Mouse (Mus musculus) gastrocnemius, postnatal 36 days (tissue): ENCODE data around the gene 1700019D03Rik. TPM values are rescaled to one million over a fixed set of nuclear protein-coding genes. Genes with fewer than 3 reads are reported as not detected.
"Not testable (repeated sequence)": the region's sequence is repeated elsewhere in the genome, so short reads cannot be mapped to it uniquely, and the experiment has no call there.

Experiments
- DNase-seq, 2 experiments: peaks; one replicate each; pipeline ENCODE4 v3.0.0; 2022
- intact Hi-C: fragments of 180-260 bp; cut with DNase I; formaldehyde crosslinking; loops from one replicate; pipeline ENCODE4 v1.15.1; 2025
- total RNA-seq, 2 experiments: library from RNA; stranded (reverse); gene quantifications; 2 replicates each; pipeline ENCODE4 v1.2.3; 2021

The 1700019D03Rik gene
- total RNA-seq, 2 experiments from 2014 or later: 0.89 to 1.5 TPM

DNA sequence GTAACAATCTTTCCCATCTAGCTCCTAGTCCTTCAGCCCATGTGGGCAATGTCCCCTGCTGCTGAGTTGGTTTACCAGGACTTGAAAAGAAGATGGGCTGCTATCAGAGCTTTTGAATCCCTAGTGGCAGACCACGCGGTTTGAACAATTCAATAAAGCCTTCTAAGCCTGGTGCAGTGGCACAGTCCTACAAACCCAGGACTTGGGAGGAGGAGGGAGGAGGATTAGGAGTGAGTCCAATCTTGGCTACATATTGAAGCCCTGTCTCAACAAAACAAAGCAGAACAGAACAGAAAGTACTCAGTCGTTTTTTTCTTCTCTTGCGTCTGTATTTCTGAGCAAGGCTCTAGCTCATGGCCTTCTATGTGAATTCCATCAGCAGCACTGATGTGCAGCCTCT lies 63.2 kb downstream of the 1700019D03Rik start:
- no peak for DNase-seq
- intact Hi-C loops: no loop called here

DNA sequence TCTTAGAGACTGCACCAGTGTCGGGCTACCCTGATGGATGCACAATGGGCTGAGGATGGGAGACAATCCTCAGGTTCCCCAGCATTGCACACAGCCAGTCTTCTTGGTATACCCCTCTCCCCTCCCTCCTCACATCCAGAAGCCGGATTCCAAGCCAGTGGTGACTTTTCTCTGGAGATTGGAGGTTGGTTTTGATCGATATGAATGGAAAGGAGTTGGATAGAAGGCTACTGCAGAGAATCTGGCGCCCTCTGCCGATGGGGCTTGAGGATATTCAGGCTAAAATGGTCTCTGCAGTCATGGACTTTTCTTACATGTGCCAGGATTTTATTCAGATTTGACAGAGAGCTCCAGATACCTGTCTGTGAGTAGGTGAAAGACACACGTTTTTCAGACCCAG lies 64.9 kb downstream of the 1700019D03Rik start:
- intact Hi-C loops: no loop called here

DNA sequence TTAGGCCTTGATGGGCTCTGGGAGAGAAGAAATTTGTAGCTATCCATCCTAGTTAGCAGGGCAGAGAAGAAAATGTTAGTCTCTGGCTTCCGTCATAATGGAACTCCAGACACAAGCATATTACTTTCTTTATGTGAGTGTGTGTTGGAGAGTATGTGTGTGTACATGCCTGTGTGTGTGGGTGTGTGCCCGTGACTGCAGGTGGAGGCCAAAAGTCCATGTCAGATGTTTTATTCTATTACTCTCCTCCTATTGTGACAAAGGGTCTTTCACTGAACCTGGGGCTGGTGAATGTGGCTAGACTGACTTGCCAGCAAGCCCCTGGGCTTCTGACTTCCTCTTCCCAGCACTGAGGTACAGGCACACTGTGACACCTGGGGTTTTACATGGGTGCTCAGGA lies 65.5 kb downstream of the 1700019D03Rik start:
- intact Hi-C loops: no loop called here
- no peak for DNase-seq

More for the DNA sequence above, 64.9 kb downstream of the 1700019D03Rik start:
- DNase-seq: no peak

DNA sequence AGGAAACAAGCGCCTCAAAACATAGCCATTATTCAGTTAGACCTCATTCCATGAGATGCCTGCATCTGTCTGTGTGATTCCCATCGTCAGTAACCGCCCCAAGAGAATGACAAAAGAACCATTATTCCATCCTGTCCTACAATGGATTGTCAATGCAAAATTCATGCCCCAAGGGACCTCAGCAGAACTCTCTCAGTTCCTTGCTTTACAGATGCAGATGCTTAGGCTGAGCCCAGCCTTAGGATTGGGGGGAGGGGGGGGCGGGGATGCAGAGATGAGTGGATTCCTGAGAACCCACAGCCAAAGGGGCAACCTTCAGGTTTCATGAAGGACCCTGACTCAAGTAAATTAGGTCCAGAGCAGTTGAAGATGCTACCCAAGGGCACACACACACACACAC lies 66.4 kb downstream of the 1700019D03Rik start:
- DNase-seq: no peak
- intact Hi-C loops: no loop called here

DNA sequence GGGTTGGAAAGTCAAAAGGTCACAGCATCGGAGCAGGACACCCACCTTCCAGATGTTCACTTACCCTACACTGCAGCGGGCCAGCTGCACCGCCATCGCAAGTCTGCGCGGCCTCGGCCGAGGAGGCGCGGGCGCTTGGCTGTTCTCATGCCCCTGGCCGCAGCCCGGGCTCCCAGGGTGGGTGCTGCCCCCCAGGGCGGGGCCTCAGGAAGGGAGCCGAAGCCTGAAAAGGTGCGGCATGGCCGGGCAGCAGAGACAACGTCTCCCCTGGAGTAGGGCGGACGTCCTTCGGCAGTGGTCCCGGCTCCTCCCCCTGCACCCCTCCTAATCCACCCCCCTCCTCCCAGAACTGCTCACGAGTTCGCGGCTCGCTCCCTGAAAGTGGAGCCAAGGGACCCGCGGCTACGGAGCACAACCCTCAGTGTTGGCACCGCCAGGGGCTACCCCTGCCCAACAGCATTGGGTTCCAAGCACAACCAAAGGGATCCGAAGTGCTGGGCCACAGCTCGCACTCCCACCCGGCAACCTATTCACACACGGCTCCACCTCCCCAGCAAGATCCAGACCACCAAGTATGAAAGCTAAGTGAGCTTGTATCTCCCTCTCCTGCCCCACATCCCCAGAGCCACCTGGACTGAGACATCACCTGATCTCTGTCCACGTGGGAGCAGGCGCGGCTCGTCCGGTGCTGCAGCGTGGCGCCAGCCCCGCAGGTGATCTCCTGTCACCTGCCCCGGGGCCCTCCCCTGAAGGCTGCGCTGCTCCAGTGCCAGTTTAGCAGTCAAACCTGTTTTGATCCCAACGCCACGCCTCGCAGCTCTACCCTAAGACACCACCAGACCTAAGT lies 67.2 kb downstream of the 1700019D03Rik start:
- intact Hi-C loops: no loop called here
- peak in 1 of 2 experiments; percentile 6 for DNase-seq

DNA sequence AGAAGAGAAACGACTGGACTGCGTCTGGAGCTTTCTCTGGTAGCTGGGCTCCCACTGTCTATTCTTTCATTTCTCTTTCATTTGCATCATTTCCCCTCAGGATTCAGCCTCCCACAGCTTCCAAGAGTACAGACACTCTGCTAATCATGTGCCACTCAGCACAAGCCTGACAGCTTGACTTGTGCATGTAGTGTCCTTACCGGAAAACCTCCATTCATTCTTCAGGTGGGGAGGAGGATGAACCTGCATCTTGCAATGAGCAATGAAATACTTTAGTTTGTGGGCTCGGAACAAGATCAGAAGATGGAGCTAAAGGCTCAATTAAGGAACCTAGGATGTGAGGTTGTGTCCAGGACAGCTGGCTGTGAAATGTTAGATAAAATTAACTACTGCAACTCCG lies 67.8 kb downstream of the 1700019D03Rik start:
- intact Hi-C loops: no loop called here

DNA sequence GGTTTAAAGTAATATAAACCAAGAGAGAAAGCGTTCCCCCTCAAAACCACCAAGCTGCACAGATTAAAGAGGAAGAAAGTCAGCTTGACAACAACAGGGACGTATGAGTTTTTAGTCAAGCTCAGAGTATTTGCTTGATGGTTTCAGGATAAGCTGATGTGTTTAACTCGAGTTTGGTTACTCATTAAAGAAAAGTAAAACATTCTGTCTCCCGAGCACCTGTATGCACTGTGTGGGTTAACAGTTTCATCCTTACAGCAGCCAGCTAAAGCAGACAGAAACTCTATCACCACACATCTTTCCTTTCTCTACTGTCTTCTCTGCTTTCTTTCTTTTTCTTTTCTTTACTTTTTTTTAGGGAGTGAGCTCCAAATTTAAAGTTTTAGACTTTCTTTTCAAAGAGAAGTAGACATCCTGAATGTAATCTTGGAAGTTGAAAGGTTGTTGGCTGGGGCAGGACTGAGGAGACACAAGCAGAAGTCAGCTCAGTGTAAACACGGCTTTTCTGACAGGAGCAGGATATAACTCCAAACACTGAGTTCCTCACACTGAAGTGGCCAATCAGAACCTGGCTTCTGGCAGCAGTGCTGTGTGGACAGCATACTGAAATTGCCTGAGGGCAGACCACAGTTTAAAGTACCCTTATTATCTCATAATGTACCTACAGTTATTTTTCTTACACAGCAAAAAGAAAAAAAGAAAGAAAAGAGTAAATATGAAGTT lies 68.7 kb downstream of the 1700019D03Rik start:
- DNase-seq: no peak
- intact Hi-C loops: no loop called here

More for the DNA sequence above, 67.8 kb downstream of the 1700019D03Rik start:
- DNase-seq: no peak

DNA sequence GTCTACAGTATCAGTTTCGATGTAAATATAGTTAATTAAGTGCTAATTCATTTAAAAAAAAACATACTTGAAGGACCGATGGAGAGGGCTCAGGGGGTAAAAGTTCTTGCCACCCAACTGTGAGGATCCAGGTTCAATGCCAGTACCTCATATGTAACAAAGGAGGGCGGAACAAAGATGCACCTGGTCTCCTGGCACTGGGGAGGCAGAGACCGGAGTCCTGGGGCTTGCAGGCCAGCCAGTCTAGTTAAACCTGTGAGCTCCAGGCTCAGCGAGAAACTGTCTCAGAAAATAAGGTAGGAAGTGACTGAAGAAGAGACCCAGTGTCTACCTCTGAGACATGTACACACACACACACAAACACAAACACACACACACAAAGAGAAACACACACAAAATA lies 72.1 kb downstream of the 1700019D03Rik start:
- no peak for DNase-seq
- intact Hi-C loops: no loop called here

DNA sequence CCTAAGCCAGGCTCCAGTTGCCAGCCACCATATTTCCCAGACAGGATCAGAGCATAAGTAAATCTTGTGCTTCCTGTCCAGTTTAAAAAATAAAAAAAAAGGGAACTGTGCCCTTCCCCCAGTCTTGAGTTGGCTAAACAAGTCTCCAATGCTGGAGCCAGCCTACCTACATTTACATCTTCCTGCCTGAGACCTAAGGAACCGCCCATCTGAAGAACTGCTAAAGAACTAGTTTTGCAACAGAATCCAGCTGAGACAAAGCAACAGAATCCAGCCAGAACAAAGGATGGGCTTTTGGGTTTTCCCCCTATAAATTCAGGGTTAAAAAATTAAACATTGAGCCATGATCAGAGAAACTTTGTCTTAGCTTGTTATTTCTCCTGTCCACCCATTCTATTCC lies 81.0 kb downstream of the 1700019D03Rik start:
- intact Hi-C loops: no loop called here
- no peak for DNase-seq

DNA sequence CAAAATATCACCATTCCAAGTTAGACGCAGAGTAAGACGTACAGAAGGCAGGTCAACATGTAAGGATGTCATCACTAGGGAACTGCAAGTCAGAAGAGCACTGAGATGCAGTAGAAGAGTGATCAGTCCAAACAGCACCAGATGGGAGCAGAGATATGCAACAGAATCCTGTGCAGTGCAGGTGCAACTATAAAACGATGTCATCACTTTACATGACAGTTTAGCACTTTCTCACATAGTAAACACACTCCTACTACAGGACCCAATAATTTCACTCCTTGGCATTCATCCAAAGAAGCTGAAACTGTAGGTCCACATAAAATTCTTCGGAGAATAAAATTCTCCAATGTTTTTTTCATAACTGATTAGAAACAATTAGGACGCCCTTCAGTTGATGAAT lies 85.5 kb downstream of the 1700019D03Rik start:
- intact Hi-C loops: no loop called here

DNA sequence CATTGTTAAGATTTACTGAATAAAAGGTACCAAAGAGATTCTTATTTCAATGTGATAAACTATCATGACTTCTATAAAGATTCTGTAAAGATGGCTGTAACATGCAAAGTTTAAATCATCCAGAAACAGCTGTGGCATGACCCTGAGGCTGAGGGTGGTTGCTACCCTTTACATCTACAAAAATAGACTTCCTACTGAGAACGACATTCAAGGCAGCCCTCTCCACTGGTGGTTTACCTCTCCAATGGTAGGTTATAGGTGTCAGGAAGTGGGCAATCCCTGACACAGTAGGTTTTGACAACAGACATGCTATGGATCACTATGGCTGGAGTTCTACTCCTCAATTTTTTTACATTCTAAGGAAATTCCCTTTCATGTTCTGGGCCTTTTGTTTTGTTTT lies 95.5 kb downstream of the 1700019D03Rik start:
- DNase-seq, intact Hi-C loops: not testable (repeated sequence)

More for the DNA sequence above, 85.5 kb downstream of the 1700019D03Rik start:
- no peak for DNase-seq

DNA sequence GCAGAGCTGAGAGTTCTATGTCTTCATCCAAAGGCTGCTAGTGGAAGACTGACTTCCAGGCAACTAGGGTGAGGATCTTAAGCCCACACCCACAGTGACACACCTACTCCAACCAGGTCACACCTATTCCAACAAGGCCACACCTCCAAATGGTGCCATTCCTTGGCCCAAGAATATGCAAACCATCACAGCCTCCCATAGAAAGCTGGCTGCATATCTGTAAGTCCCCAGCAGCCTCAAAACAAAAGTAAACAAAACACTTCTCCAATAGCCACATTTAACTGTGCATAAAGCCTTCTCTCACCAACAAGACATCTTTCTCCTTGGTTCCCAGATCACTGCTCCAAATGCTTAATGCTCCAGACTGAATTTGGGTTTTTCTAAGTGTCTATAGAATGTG lies 101.1 kb downstream of the 1700019D03Rik start:
- DNase-seq, intact Hi-C loops: not testable (repeated sequence)

DNA sequence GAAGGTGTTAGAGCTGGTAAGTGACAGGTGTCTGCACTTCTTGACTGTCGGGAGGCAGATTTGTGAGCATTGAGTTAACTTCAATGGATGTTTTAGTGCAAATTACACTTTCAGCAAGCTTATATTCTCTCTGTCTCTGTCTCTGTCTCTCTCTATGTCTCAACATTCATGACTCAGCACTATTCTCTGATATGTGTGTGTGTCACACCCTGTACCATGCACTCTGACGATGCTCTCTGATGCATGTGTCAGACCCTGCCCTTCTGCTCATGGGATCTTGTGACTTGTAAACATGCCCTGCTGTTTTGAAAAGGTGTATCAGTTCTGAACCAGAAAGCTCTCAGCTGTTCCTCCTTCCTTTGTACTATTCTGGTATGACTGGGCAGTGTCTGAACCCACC lies 103.3 kb downstream of the 1700019D03Rik start:
- no peak for DNase-seq
- intact Hi-C loops: no loop called here

DNA sequence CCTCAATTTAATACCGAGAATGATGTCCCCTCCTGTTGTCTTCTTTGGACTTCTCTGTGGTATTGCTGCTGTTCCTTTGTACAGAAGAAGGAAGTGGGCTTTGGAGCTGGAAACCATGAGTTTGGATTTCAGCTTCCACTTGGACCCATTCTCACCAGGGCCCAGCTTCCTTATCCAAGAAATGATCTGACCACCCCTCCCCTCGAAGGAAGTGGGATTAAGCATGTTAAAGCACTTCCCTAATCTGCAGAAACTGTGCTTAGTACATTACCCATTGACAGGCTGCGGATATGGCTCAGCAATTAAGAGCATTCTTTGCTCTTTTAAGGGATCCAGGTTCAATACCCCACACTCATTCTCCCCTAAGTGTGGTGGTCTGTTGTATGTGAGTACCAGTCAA lies 110.2 kb downstream of the 1700019D03Rik start:
- intact Hi-C loops: no loop called here
- no peak for DNase-seq

DNA sequence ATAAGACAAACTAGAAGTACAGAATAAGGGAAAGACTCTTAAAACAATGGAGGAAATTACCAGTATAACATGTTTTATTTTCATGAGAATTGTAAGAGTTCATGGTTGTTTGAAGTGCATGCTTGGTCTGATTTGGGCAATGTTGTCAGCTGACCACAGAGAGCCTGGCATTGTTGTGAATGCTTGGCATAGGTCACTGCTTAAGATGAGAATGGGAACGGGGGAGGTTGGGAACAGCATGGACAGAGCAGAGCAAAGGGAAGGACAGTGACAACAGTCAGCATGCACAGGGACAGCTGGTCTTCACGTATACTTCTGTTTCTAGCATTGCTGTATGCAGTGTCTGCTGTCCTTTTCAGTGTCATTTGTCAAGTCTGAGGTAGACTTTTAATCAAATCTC lies 135.8 kb downstream of the 1700019D03Rik start:
- intact Hi-C loops: no loop called here
- no peak for DNase-seq

Other genes with a start within 250 kb of the 1700019D03Rik start
- 1 to 10 TPM; 6.6 to 9.0 TPM for gene Inpp1, start 202.5 kb downstream of the 1700019D03Rik start, total RNA-seq
- 10 to 100 TPM; 35.7 to 37.3 TPM for gene Hibch, start 175.2 kb downstream of the 1700019D03Rik start, total RNA-seq
- gene Mstn, start 41.5 kb upstream of the 1700019D03Rik start, total RNA-seq: 10 to 100 TPM; 35.2 to 62.1 TPM
- not detected for gene 1700019A02Rik, start 167.5 kb upstream of the 1700019D03Rik start, total RNA-seq